21 mouse cellular contexts compared by ENCODE assay signal in the genomic region with DNA sequence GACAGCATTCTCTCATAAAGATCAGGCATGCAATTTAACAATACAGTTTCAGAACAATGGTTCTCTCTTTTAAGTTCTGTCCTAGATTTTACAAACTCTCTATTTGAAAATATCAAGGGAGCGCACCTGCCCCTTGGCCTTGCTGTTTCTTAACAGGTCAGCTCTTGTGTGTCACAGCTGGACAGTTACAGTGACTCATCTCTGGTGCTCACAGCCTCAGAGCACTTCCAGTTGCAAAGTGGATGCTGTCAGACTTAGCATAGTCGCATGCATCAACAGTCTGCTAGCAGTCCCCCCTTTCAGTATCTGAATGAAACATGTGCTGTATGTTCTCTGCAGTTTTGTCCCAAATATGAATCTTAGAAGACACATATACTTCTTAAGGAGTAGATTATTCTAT.
"Had no signal": no experiment of that assay in that cellular context is flagged by ENCODE, and none has a peak within 500 bp of the region (broad histone marks: within the 10 kb centered on the region; RNA-seq: fewer than 3 reads in every experiment).

No protein-coding gene starts in this region.

- H3K36me3 ChIP-seq: limb, embryonic 12.5 days; limb, embryonic 15.5 days; midbrain, embryonic 12.5 days; midbrain, embryonic 15.5 days; neural tube, embryonic 12.5 days; neural tube, embryonic 15.5 days had no signal

- DNase-seq: kidney, postnatal 14 days; kidney, postnatal 4 days; left cerebral cortex, postnatal 4 days; liver, postnatal 0 days; lung, embryonic 14.5 days; right cerebral cortex, adult 18-20 months; right cerebral cortex, postnatal 14 days; right cerebral cortex, postnatal 4 days; thymus, adult 2 months; thymus, postnatal 14 days; thymus, postnatal 4 days had no signal

- H3K4me3 ChIP-seq: limb, embryonic 12.5 days; limb, embryonic 15.5 days; midbrain, embryonic 12.5 days; midbrain, embryonic 15.5 days; neural tube, embryonic 12.5 days; neural tube, embryonic 15.5 days had no signal

- H3K27ac ChIP-seq: limb, embryonic 12.5 days; limb, embryonic 15.5 days; liver, embryonic 14.5 days; macrophage; midbrain, embryonic 12.5 days; midbrain, embryonic 15.5 days; neural tube, embryonic 12.5 days; neural tube, embryonic 15.5 days; stomach, postnatal 0 days had no signal

- H3K4me1 ChIP-seq: limb, embryonic 12.5 days; limb, embryonic 15.5 days; midbrain, embryonic 12.5 days; midbrain, embryonic 15.5 days; neural tube, embryonic 12.5 days; neural tube, embryonic 15.5 days had no signal

- H3K9me3 ChIP-seq: limb, embryonic 15.5 days; midbrain, embryonic 12.5 days; midbrain, embryonic 15.5 days; neural tube, embryonic 12.5 days; neural tube, embryonic 15.5 days had no signal

- H3K4me2 ChIP-seq: limb, embryonic 12.5 days; limb, embryonic 15.5 days; liver, embryonic 11.5 days; lung, embryonic 14.5 days; midbrain, embryonic 12.5 days; midbrain, embryonic 15.5 days; neural tube, embryonic 12.5 days; neural tube, embryonic 15.5 days had no signal

- H3K27me3 ChIP-seq: limb, embryonic 12.5 days; limb, embryonic 15.5 days; midbrain, embryonic 12.5 days; midbrain, embryonic 15.5 days; neural tube, embryonic 12.5 days; neural tube, embryonic 15.5 days had no signal

- H3K9ac ChIP-seq: limb, embryonic 12.5 days; limb, embryonic 15.5 days; liver, embryonic 14.5 days; liver, postnatal 0 days; lung, embryonic 14.5 days; midbrain, embryonic 12.5 days; midbrain, embryonic 15.5 days; neural tube, embryonic 12.5 days; neural tube, embryonic 15.5 days had no signal
